Mouse (Mus musculus) intestine, postnatal 0 days (tissue): ENCODE data around the gene Uchl4. TPM values are rescaled to one million over a fixed set of nuclear protein-coding genes. Genes with fewer than 3 reads are reported as not detected.
A peak's percentile ranks its signal among the peaks of the same experiment; 100 is the strongest.

Experiments used
- ATAC-seq: fragments of 200-750 bp; cut with Nextera tagmentation; 2 replicates; pipeline ENCODE4 v1.8.0; 2017; ENCODE audit warnings: mild to moderate bottlenecking, moderate TSS enrichment, moderate library complexity
- H3K27ac ChIP-seq: fragments of 300-500 bp; sonication (generic); 2 replicates; pipeline ENCODE4 v1.5.1; 2014; ENCODE audit warnings: mild to moderate bottlenecking, low read depth, low read length, moderate library complexity
- H3K27me3 ChIP-seq: fragments of 300-500 bp; sonication (generic); replicated peaks from 2 replicates; pipeline ENCODE4 v1.6.1; 2014; ENCODE audit warnings: low read length, mixed read lengths; ENCODE audit not compliant: control insufficient read depth, insufficient read depth
- H3K36me3 ChIP-seq: fragments of 300-500 bp; sonication (generic); 2 replicates; pipeline ENCODE4 v1.6.1; 2014; ENCODE audit warnings: mild to moderate bottlenecking, moderate library complexity; ENCODE audit not compliant: control insufficient read depth, insufficient read depth
- H3K4me1 ChIP-seq: fragments of 300-500 bp; sonication (generic); replicated peaks from 2 replicates; pipeline ENCODE4 v1.6.1; 2014; ENCODE audit warnings: antibody characterized with exemption, low read length, mixed read lengths; ENCODE audit not compliant: control insufficient read depth, insufficient read depth
- H3K4me2 ChIP-seq: fragments of 300-500 bp; sonication (generic); replicated peaks from 2 replicates; pipeline ENCODE4 v1.6.1; 2014; ENCODE audit warnings: low read depth, mild to moderate bottlenecking, moderate library complexity
- H3K4me3 ChIP-seq: fragments of 300-500 bp; sonication (generic); 2 replicates; pipeline ENCODE4 v1.5.1; 2014; ENCODE audit warnings: low read depth, low read length
- H3K9ac ChIP-seq: fragments of 300-500 bp; sonication (generic); 2 replicates; pipeline ENCODE4 v1.6.1; 2014; ENCODE audit warnings: mild to moderate bottlenecking, low read depth, low read length
- H3K9me3 ChIP-seq: fragments of 300-500 bp; sonication (generic); 2 replicates; pipeline ENCODE4 v1.6.1; 2016; ENCODE audit warnings: mixed run types; ENCODE audit not compliant: control insufficient read depth
- CTCF ChIP-seq: sonication (generic); IDR thresholded peaks from 2 replicates; pipeline ENCODE4 v1.5.1; 2016; ENCODE audit warnings: low read depth, mild to moderate bottlenecking, control low read depth, antibody characterized with exemption, moderate library complexity
- WGBS: fragments of 180-500 bp; shearing (Covaris S2); extraction: QIAGEN DNeasy Blood & Tissue Kit; methylation state at CpG from one replicate; pipeline ENCODE4 v1.1.7; 2014; 5-methylcytosine and 5-hydroxymethylcytosine counted together
- polyA plus RNA-seq: library from polyadenylated mRNA; unstranded; fragments of >200 nt; fragmentation: Nextera tagmentation; extraction: Ambion mirVana; gene quantifications from 2 replicates; pipeline ENCODE4 v1.2.1, GENCODE M21; 2015

Gene Uchl4
- polyA plus RNA-seq, 1 experiment from 2014 or later: 2.0 TPM

DNA sequence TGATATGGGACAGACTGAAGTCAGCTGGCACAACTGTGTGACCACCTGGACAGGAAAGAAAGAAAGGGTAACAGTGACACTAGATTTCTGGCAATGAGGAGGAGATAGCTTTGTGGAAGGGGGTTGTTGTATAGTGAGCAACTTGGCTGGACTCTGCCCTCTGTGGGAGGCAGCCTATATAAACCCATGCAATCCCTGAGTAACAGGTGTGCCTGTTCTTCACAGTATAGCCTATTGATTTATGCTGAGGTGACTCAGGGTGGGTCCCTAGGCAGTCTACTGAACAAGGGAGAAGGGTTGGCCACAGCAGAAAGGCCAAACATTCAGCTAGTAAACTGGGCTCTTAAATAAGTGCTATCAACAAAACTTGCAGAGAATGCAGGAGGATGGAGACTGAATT is 9.2 kb upstream of the Uchl4 start:
- Histone ChIP-seq H3K27me3 (no peaks in the 10 kb centered on the region), H3K27ac (peak overlapping the region; percentile 35; the same call in 1 of the 2 replicates), H3K9ac (no peak overlapping the region; the same call in 1 of the 2 replicates), H3K36me3 (no peaks in the 10 kb centered on the region), H3K4me2 (no peak overlapping the region), H3K4me3 (no peak overlapping the region), H3K9me3 (no peaks in the 10 kb centered on the region), H3K4me1 (no peaks in the 10 kb centered on the region)
- peak; percentile 97 for ATAC-seq
- TF ChIP-seq CTCF: 0 out of 2 replicates have a peak, but pooled peaks have one; percentile 14

DNA sequence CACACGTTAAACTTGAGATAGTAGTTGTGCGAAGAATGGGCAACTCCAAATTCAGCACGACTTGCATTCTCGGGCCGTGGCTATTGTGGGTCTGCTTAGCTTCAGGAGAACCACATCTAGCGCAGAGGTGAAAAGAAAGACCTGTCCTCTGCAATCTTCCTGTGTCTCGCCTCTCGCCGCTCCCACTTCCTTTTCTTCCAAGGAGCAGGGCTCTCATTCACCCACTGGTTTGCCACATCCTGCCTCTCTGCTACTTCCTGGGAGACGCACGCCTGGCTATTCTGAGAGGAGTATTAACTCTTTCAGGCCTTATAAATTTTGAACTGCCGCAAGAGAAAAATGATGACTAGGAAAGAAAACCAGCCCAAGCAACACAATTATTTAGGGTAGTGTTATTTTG is 7.3 kb upstream of the Uchl4 start:
- 0 out of 2 replicates have a peak overlapping the region, but pooled peaks have one; percentile 28 for H3K27ac ChIP-seq
- no peaks in the 10 kb centered on the region for H3K36me3 ChIP-seq
- 66% methylated on average over 12 of the region's 12 CpGs for WGBS
- H3K4me1 ChIP-seq: peaks cover 4% of the 10 kb centered on the region; the same call in 1 of the 2 replicates
- no peak for TF ChIP-seq CTCF
- no peak overlapping the region for H3K9ac ChIP-seq
- H3K4me3 ChIP-seq: no peak overlapping the region
- no peaks in the 10 kb centered on the region for H3K27me3 ChIP-seq
- no peaks in the 10 kb centered on the region for H3K9me3 ChIP-seq
- no peak overlapping the region for H3K4me2 ChIP-seq
- ATAC-seq: no peak

DNA sequence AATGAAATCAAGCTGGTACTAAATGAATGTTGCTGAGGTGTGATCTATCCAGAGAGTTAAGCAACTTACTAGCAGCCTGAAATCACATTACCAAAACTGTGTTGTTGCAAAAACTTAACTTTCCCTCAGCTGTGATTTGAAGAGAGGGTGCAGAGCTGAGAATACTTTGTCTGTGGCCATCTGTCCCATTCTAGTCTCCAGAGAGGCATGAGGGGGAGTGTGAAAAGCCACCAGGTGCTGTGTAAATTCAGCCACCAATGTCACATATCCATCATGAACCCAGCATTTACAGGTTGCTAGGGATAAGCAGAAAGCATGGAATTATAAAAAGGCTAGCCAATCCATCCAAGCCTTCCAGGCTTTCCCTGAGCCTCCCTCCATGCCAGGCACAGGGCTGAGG is 6.0 kb upstream of the Uchl4 start:
- Histone ChIP-seq H3K27me3 (no peaks in the 10 kb centered on the region), H3K27ac (no peak overlapping the region), H3K9me3 (no peaks in the 10 kb centered on the region), H3K9ac (no peak overlapping the region), H3K4me2 (no peak overlapping the region), H3K36me3 (no peaks in the 10 kb centered on the region), H3K4me1 (peaks cover 4% of the 10 kb centered on the region; the same call in 1 of the 2 replicates), H3K4me3 (no peak overlapping the region)
- no peak for TF ChIP-seq CTCF
- ATAC-seq: no peak

DNA sequence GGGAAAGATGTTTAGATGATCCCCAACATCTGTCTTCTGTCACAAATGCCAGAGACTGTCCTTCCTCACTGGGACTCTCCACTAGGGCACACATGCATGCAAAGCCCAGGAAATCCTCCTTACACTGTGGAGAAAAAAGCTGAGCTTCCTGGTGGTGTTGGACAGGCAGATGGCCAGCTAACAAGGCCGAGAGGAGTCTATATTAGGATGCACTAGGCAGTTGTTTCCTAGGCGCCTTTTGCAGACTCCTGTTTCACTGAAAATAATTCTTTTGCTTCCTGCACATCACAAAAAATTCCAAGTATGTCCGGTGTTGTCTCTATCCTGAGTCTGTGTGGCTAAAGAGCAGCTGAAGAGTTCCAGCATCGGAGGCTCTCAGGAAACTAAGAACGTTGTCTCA is 3.8 kb upstream of the Uchl4 start:
- Histone ChIP-seq H3K9me3 (no peaks in the 10 kb centered on the region), H3K9ac (no peak overlapping the region), H3K4me2 (no peak overlapping the region), H3K4me3 (no peak overlapping the region), H3K27ac (no peak overlapping the region), H3K4me1 (peaks cover 4% of the 10 kb centered on the region; the same call in 1 of the 2 replicates), H3K36me3 (no peaks in the 10 kb centered on the region), H3K27me3 (no peaks in the 10 kb centered on the region)
- 43% methylated on average over 5 of the region's 5 CpGs for WGBS
- no peak for ATAC-seq
- TF ChIP-seq CTCF: peak; percentile 37

DNA sequence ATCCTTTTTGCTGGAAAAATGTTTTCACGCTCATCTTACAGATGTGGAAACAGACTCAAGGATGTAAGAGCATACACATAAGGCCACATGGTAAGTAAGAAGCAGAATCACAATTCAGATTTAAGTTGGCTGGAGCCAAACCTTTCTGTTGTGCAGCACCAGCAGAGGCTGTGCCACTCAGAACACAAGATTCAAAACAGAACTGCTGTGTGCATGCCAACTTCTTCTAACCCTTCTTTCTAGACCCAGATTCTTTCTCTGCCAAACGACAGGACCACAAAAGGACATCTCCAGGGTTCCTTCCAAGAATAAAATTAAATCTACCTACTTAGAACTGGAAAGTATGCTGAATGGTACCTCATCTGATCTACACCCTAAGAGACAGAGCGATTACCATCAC is 3.3 kb upstream of the Uchl4 start:
- 69% methylated on average over 3 of the region's 3 CpGs for WGBS
- ATAC-seq: no peak
- Histone ChIP-seq H3K27me3 (no peaks in the 10 kb centered on the region), H3K36me3 (no peaks in the 10 kb centered on the region), H3K9me3 (no peaks in the 10 kb centered on the region), H3K27ac (no peak overlapping the region; the same call in 1 of the 2 replicates), H3K9ac (no peak overlapping the region), H3K4me1 (peaks cover 4% of the 10 kb centered on the region; the same call in 1 of the 2 replicates), H3K4me2 (no peak overlapping the region), H3K4me3 (no peak overlapping the region)
- no peak for TF ChIP-seq CTCF

DNA sequence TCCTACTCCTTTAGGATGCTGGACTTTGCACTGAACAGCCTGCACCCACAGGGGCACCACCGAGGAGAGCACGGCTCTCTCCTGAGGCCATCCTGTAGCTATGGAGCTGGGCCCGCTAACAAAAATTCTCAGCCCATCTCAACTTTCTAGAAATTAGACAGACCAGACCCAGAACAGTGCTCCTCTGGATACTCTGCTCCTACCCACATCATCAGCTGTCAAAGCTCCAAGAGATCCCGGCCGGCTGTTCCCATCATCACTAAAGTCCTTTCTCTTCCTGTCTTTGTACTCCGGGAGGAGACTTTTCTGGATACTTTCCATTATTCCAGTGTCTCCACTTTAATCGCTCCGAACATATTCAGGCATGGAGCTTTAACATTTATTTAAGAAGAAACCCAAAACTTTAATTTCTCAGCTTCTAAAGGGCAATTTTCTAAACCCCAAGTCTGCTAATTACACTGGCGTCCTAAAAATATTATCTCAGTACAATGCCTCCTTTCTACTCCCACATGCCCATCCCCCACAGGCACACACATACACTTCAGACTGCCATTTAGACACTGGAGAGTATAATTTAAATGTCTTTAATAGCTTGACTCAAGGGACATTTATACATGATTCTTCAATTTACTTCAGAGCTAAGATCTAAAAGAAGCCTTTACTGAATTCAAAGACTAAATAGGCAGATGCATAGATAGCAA is 2.6 kb upstream of the Uchl4 start:
- no peak overlapping the region for H3K4me2 ChIP-seq
- H3K9me3 ChIP-seq: no peaks in the 10 kb centered on the region
- no peak for TF ChIP-seq CTCF
- H3K4me3 ChIP-seq: no peak overlapping the region
- no peak for ATAC-seq
- no peaks in the 10 kb centered on the region for H3K27me3 ChIP-seq
- H3K36me3 ChIP-seq: no peaks in the 10 kb centered on the region
- 49% methylated on average over 9 of the region's 9 CpGs for WGBS
- H3K27ac ChIP-seq: no peak overlapping the region; the same call in 1 of the 2 replicates
- H3K9ac ChIP-seq: no peak overlapping the region
- H3K4me1 ChIP-seq: peaks cover 4% of the 10 kb centered on the region; the same call in 1 of the 2 replicates

DNA sequence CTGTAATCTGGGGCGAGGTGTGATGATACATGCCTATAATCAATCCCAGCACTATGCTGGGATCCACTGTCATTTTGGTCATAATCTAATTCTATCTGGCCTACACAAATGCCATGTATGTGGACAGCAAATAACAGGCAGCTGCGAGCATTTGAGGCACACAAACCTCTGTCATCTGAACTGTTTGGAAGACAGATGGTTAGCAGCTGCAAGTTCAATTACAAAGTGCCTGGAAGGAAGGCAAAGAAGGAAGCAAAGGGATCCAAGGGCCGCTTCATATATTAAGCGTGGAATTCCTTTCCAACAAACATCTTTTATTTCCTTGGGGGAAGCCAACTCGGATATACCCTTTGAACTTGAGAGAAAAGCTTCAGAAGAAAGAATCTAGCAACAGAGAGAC is 1.3 kb upstream of the Uchl4 start:
- Histone ChIP-seq H3K4me1 (peaks cover 4% of the 10 kb centered on the region; the same call in 1 of the 2 replicates), H3K36me3 (no peaks in the 10 kb centered on the region), H3K9ac (no peak overlapping the region), H3K4me2 (no peak overlapping the region), H3K4me3 (no peak overlapping the region), H3K27me3 (no peaks in the 10 kb centered on the region), H3K9me3 (no peaks in the 10 kb centered on the region), H3K27ac (no peak overlapping the region)
- 64% methylated on average over 5 of the region's 5 CpGs for WGBS
- no peak for TF ChIP-seq CTCF
- no peak for ATAC-seq
